Mouse (Mus musculus) naive thymus-derived CD4-positive, alpha-beta T cell, adult 5 months (primary cell): ENCODE results near the gene Cbs. TPM values are rescaled to one million over a fixed set of nuclear protein-coding genes. Genes with fewer than 3 reads are reported as not detected.

Source experiments
- polyA plus RNA-seq: library from polyadenylated mRNA; unstranded; fragments of 100-300 nt; shearing (Covaris generic); gene quantifications from one replicate; pipeline ENCODE4 v1.2.1, GENCODE M21; 2017

The Cbs gene
- polyA plus RNA-seq: not detected

DNA sequence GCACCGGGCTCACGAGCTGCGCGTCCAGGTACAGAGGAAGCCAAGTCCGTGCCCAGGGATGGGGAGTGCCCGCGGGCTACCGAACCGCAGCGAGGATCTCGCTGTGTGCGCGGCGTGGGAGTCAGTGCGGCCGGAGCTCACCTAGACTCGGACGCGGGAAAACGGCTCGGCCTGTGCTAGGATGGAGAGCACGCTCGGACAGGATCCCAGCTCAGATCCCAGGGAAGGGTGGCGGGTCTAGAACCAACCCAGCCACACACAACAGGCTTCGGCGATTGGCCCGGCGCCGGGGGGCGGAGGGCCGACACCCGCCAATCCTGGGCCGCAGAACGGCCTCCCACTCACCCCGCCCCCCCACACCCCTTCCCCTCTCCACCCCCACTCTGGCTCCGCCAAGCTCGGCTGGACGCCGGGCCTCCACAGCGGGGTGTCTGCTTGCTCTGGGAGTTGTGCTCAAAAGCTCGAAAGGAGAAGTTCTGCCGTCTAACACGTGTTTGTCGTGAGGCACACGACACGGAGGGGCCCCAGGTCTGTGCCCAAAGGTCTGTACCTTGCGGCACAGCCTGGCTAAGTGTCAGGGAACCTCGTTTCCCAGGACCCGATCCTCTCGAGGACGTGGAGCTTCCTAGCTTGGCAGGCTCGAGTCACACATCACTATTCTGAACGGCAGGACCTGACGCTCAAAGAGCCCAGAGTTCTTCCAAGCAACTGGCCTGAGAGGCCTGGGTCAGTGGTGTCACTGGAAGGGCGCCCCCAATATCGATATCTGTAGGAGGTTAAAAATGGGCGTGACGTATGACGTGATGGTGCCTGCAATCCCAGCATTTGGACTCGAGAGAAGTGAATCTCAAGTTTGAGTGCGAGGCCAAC is at the start of gene Cbs:
Cbs (minus strand) TSS at position 297 of the 870 bp plus-strand sequence.

GRCm38 (mm10) chr17:31677507-31677906 is 40.5 kb upstream of the Cbs start, which contains the start of gene Cryaa:
Cryaa (plus strand) TSS chr17:31677807.

GRCm38 (mm10) chr17:31658468-31659185 is 21.6 kb upstream of the Cbs start, which contains the start of gene U2af1:
U2af1 (minus strand) TSS chr17:31658892.

GRCm38 (mm10) chr17:31564015-31564857 is 72.8 kb downstream of the Cbs start, which contains the start of gene Pknox1:
Pknox1 (plus strand) TSS chr17:31564734.

Other genes with a start within 250 kb of the Cbs start
- 37.5 TPM for gene Wdr4, start 117.3 kb downstream of the Cbs start, polyA plus RNA-seq
- 140 TPM for gene Ndufv3, start 117.1 kb downstream of the Cbs start, polyA plus RNA-seq
- 81.0 TPM for gene Pknox1, start 72.5 kb downstream of the Cbs start, polyA plus RNA-seq
- 281 TPM for gene U2af1, start 21.7 kb upstream of the Cbs start, polyA plus RNA-seq
- gene Cryaa, start 40.6 kb upstream of the Cbs start, polyA plus RNA-seq: not detected
- gene Sik1, start 218.6 kb upstream of the Cbs start, polyA plus RNA-seq: 176 TPM